Mouse (Mus musculus) adrenal gland (tissue): ENCODE measurements around the gene Pax6.

Experiments used
- intact Hi-C: fragments of 180-260 bp; cut with DNase I; formaldehyde crosslinking; loops from one replicate; pipeline ENCODE4 v1.15.1; 2025
- long read RNA-seq, 2 experiments: library from polyadenylated mRNA; unstranded; transcript quantifications; one replicate each; pipeline ENCODE4 v2.0.0; 2020; ENCODE audit warnings: borderline replicate concordance in 1 of 2; ENCODE audit not compliant: insufficient replicate concordance in 1 of 2

Pax6 gene
- long read RNA-seq, experiment 1, result 0 reads
- long read RNA-seq, experiment 2, result 0 reads

DNA sequence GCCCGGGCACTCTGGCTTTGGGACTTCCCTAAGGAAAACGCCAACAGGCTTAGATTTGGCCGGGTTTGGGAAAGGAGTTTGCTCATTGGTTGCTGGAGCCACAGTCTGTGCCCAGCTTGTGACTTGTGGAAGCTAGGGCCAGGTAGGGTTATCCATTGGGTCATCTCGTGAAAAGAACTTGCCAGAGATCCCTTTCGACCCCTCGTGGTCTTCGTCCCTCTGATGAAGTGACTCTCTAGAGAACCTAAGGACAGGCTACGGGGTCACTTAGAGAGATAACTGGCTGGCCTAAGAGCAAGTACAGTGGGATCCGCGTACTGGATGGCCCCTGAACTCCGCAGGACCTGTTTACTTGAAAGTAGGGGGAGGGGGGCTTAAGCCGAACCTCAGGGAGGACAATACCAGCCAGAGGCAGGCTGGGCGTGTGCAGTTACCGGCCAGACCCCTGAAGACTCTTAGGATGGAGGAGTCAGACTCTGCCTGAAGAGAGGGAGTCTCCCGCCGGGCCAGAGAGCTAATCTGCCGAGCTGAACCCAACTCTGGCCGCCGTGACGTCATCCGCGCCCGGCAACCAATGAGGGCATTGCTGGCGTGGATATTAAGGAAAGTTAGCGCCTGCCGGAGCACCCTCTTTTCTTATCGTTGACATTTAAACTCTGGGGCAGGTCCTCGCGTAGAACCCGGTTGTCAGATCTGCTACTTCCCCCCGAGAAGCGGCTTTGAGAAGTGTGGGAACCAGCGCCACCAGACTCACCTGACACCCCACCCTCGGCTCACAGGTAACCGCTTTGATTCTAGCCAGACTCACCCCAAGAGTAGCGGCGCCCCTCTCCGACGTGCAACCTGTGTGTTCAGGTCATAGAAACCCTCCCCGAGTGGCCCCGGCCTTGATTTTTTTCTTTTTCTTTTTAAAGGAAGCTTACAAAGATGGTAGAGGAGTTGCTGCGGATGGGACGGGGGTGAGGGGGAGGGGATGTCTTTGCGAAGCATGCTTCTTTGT lies at the start of gene Pax6:
TSS of gene Pax6 (plus strand) at position 630 of the 1,000 bp plus-strand sequence.
- intact Hi-C loops, result no loop called here

DNA sequence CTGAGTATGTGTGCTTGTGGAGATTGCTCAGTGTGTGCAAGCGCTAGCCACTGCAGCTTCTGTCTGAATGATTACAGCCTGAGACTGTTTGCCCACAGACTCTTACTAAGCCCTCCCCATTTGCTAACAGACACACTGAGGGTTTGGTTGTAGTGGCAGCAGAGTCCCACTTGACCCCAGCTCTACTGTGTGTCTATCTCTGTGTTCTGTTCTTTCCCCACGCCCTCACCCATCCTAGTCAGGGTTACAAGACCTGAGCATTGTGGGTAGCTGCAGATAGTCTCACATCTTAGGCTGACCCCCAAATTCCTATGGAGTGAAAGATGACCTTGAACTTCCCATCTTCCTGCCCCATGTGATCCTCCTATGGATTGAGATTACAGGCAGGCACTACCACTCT lies 19.8 kb upstream of the Pax6 start:
- intact Hi-C loops, result no loop called here

DNA sequence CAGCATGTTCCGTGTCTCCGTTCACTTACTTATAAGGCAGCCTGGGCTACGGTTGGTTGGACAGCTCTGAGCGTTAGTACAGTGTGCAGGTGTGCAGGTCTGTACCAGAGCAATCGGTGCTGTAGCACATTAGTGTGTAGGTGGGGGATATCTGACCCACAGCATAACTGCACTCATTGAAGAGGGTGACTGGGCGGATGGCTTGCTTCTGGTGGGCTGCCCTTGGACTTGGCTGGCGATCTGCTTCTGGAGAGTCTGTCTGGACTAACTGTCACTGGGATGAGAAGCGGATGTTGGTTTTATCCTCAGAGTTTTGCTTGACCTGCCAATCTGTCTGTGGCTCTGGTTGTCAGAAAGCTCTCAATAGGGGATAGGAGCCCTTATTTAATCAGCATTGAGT lies 12.2 kb upstream of the Pax6 start:
- intact Hi-C loops, result no loop called here

DNA sequence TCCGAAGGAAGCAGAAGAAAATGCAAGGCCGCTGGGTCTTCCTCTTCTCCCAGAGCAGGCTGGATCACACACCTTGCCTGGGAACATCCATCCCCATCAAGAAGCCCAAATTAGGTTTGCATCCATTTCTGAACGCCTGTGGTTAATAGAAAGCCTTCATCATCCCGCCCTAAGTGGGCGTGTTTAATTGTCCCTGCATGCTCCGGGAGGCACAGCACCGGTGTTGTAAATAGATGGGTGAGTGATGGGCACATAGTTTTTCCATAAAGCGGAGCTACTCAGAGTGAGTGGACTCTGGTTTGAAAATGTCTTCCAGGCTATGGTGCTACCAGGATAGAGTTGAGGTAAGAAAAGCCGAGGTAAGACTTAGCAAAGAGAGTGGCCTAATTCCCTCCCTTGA lies 9.3 kb upstream of the Pax6 start:
- intact Hi-C loops, result no loop called here

DNA sequence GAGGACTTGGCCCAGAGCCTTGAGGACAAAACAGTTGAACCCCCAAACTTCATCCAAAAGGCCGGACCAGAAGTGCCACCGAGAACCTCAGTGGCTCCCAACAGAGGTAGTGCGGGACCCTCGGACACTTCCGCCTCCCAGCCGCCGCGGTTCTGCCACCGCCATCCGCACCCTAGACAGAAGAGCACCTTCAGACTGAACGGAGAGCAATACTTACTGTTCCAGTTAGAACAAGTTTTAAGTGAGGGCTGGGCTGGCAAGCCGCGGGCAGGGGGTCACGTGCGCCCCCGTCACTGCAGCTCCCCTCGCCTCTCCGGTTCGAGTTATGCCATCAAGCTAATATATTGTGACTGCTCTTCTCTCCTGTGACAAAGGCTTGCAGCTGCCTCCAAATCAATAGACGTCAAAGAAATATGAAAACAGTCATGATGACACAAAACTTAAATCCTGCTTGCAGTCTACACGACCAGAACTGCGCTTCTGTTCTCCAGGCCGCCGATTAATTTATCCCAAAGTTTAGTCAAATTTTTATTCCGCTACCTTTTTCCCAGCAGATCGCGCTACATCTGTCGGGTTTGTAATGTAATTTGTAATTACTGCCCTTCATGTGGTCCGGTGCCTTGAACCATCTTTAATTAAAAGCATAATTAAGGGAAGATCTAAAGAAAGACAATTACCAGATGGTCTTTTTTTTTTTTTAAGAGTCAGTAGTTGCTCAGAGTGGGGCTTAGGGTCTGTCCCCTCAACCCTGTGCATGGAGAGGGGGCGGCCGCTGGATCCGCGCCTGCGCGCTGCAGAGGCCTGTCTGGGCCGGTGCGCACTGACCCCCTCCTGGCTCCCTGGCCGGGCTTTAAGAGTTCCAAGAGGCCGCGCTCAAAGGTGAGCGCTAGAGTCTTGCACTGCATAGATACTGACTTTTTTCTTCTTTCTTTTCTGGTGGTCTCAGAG lies 8.5 kb upstream of the Pax6 start:
- intact Hi-C loops, result no loop called here

DNA sequence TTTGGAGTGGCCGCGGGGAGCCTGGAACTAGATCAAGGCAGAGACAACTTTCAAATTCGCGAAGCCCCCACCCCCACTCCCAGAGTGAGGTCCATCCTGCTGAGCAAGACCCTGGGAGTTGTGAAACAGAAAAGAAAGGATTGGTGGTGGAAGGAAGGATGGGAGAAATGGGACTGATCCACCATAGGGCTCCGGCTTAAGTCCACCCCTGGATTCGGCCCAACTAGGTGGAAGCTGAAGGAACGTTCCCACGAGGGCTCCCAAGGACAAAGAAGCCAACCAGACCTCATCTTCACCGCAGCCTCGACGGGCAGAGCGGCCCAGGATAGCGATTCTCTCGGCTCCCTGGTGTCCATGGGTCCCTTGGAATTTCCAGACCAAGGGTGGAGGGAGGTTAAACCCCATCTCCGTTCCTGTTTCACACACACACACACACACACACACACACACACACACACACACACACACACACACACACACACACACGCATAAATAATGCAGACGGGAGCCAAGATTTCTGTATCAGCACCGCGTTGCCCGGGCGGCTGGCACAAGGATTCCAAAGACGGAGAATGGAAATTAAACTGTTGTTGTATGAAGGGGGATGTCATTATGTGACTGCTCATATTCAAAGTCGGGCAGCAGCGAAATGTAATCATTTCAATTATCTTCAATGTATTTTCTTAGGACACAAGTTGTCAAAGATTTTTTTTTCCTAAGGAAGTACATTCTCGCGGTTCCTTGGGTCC lies 7.7 kb upstream of the Pax6 start:
- intact Hi-C loops, result no loop called here

DNA sequence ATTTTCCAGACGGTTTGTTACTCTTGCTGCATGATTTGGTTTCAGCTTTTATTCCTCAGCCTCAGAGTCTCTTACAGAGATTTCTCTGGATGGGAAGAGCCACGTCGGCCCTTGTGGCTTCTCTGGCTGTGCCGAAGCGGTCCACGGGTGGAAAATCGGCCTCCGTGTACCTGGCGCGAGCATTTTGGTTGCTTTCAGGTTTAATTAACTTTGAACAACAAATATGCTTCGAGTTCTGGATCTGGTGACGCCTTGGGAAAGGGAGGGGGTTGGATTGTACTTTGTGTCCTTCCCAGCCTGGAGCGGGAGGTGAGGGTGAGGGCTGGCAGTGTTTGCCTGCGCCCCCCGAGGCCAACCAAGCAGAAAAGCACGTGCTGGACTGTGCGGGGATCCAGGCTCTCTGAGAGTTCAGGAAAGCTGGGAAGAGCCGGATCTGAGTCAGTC lies 7.1 kb upstream of the Pax6 start:
- intact Hi-C loops, result no loop called here

DNA sequence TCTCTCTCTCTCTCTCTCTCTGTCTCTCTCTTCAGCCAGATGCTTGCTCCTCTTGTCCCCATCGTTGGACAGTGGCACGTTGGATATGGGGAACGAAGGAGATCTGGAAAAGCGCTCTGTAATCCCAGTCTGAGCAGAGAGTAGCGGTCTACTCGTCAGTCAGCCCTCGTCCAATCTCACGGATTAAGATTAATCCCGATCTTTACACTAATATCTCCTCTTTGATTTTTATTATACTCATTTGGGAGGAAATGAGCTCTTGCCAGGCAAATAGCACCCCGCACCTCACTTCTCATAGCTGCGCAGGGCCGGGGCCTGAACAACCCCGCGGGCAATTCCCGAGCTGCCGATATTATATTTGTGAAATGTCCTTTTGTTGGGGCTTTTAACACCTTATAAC lies 6.6 kb upstream of the Pax6 start:
- intact Hi-C loops, result no loop called here

DNA sequence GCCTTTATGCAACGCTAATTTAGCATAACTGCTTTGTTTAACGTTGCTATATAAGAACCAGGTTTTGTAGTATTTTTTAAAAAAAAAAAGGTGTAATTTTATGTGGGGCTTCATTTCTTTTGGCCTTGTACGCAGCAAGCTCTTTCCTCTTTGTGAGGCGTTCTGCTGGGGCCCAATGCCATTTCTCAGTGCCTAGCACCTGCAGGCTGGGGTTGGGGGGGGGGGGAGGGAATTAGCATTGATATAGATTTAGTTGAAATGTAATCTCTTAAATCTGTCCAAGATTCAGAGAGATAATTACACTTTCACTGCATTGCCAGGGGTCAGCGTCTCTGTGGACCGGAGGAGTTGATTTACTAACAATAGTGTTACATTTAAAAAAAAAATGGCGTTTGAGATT lies 6.1 kb upstream of the Pax6 start:
- intact Hi-C loops, result no loop called here

DNA sequence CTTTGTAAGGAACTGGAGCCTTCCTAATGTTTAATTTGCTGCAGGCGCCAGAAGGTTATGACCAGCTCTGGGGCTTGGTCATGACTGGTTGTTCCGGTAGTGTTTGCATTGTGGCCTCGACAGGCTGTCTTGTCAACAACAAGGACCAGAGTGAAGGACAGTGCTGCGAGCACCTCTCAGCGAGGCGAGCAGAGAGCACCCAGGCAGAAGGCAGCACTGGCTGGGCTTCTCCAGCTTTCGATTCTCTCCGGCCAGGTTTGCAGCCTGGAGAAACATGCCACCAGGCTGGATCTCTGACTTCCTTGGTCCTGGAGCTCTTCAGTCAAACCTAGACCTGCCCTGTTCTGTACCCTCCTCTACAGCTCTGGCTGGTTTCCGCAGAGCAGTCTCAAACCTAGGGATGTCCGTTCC lies 5.6 kb upstream of the Pax6 start:
- intact Hi-C loops, result no loop called here

DNA sequence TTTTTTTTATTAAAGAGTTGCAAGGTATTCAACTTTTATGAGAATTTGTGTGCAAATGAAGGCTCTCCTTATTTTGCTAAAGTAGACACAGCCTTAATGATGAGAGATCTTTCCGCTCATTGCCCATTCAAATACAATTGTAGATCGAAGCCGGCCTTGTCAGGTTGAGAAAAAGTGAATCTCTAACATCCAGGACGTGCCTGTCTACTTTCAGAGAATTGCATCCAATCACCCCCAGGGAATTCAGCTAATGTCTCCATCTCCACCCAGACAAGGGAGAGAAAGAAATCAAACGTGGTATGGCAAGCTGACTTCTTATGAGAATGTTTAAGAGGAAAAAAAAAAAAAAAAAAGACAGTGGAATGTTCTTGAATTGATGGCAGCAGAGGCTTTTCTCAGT lies 3.7 kb upstream of the Pax6 start:
- intact Hi-C loops, result no loop called here

DNA sequence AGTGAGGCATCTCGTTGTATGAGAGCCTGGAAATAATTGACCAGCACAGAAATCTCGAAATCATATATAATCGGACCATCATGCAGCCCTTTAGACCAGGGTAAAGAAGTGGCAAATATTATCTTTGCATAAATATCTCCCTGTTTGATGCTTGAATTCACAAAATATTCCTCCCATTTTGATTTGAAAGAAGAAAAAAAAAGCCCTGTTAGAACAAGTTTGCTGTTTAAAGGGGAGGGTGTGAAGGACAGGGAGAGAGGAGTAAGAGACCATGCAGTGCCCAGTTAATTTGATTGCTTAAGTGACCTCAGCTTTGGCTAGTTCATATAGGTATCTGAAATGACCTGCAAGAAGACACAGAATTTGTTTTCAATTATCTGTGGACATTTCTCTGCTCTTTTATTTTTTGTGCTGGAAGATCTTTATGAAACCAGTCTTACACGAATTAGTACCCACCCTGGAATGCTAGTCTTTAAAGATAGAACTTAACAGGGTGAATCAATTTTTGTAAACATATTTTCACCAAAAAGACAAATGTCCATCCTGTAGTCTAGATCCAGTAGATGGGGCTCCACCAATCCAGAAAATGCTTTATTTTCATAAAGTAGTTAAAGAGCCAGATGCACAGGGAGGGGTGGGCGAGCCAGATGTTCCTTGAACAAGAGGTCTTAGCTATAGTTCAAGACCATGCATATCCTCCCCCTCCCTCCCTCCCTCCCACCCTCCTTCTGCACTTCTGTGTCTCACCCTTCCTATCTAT lies 3.0 kb upstream of the Pax6 start:
- intact Hi-C loops, result no loop called here

DNA sequence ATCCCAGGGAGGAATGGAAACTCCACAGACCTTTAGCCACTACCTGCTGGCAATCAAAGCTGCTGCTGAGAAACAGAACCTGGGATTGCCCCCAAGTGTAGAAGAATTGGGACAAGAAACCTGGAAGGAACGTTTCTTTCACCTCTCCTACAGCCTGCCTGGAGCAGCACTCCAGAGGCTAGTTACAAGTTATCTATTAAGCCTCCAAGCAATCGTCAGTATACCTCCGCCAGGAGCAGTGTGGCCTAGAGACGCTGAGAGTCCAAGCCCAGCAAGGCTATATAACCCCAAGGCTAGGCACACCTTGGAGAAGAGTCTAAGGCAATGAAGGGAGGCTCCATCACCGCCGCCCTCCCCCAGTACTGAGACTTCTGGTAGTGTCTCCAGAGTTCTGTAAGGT lies 2.4 kb upstream of the Pax6 start:
- intact Hi-C loops, result no loop called here

DNA sequence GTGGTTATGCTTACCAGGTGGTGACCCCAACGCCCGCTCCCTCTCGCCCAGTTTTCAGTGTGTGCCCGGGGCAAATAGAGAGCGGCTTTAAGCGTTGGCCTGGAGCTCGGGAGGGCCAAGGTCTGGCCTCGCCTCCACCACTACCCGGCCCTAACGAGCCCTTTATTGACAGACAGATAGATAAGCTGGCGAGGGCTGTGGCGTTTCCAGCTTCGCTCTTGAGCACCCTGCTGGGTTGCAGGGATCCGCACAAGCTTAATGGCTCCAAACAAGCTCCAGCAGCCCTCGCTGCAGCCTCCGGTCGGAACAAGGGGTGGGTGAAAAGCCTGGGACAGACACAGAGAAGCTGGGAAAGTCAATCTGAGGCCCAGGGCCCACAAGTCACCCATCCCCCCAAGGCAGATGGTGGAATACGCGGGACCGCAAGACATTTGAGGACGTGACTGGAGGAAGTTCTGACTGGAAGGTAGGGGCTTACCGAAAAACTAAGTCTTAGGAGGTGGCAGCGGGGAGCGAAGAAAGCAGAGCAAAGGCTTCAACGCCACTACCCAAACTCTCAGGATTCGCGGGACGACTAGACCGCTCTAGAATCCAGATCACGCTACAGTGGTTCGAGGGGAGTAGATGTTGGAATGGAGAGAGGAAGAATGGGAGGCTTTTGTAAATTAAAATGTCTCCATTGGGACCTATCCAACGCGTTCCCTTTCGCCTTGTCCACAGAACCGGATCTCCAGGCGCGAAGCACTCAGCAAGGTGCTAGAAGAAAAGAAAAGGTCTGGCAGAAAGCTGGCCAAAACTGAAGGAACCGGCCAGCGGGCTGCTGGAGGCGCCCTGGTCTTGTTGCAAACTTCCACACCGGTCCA lies 1.7 kb upstream of the Pax6 start:
- intact Hi-C loops, result no loop called here

DNA sequence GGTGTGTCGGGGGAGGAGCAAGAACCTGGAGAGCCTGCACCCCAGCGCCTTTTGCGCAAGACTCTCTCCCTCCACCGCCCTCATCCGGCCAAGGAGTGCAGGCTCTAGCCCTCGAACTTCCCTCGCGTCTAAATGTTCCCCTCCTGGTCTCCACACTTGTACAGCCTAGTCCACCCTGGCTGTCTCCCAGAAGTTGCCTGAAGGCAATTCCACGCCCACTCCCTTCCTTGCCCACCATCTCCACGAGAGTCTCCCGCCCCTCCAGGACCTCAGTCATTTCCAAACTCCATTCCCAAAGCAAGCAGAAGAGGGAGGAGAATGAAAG lies 1.1 kb upstream of the Pax6 start:
- intact Hi-C loops, result no loop called here

DNA sequence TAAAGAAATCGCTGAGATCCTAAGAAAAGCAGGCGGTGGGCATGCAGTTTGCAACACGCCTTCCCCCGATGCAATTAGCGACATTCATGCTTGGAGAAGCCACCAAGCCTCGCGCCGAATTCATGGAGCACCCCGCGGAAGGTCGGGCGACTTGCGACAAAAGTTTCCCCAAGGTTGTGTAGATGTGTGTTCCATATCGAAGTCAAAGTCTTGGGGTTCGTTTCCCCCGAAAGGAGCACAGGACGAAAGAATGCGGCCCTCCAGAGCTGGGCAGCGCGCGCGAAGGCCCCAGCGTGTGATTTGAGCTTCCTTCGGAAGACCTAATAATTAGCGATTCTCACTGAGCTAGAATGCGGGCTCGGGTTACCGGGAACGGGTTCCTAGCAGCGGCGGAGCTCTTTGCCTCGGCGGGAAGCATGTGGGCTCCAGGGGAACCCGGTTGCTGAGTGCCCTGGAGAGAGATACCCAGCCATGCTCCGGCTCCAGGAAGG lies 716 bp downstream of the Pax6 start:
- intact Hi-C loops, result no loop called here

DNA sequence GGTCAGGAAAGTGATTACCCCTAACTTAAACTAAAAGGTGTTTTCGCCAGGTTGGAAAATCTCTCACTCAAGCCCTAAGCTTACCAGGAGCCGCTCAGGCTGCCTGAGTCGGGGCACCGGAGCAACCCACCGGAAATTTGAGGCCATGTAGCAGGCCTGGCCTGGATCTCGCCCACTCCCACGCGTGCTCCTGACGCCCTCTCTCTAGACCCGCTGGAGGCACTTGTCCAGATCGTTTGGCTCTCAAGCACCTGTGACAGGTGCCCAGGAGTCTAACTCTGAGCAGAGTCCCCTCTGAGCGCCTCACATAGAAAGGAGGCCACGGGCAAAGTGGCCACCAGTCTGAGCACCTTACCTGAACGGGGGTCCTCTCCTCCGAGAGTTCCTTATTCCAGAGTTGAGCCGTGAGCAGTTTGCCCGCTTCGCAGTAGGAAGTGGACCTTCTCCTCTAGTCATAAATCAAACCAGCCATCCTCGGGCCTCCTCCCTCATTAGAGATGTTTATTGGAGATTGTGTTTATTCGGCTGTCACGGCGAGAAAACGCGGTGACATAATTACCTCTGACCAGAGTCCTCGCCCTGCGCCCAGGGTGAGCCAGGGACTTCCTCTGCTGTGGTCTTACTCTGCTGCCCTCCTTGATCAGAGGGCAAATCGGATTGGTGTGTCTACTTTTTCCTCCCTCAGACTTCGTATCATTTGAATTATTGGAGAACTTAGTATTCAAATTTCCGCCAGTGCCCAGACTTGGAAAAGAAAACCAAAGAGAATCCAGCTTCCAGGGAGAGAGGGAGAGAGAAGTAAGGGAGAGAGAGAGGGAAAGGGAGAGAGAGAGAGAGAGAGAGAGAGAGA lies 1.4 kb downstream of the Pax6 start:
- intact Hi-C loops, result no loop called here

DNA sequence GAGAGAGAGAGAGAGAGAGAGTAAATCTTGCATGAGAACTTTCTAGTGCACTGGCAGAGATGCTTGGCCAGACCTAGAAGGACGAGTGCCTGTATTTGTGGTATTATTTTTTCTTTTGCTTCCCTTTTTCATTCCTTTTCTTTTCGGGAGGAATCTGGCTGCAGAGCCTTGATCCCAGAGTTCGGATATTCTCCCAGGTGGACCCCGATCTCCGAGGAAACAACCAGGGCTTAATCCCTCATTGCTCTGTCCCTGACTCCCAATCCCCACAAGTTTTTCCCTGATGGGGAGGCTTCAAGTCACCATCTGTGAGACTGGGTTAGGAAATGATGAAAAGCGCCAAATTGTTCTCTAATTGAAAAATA lies 2.0 kb downstream of the Pax6 start:
- intact Hi-C loops, result no loop called here
